Mouse (Mus musculus): ENCODE measurements around the gene 2310061I04Rik.

DNA sequence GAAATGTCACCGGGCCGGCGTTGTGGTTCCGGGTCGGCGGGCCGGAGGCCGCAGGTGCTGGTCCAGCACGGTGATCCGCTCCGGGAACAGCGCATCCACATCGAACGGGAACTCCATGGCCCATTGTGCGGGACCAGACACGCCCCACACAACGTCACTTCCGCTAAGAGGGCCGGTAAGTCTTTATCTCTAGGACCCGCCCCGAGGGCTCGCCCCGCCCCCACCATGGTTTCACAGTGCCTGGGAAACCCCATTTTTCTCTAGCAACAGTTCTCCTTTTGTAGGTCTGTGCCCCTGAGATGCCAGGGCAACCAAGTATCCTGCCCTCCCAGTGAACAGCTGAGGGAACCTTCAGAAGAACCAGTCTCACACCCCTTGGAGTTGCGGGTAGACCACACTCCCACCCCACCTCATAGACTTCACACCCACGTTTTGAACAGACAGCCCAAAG lies 12.7 kb upstream of the 2310061I04Rik start, which contains the start of gene Atat1:
- peak; percentile 59 for TF ChIP-seq CHD2 (IDR thresholded peaks at IDR 0.05; ENCODE audit: low read length)
- no peak for TF ChIP-seq TAL1 (IDR thresholded peaks at IDR 0.05; ENCODE audit: low read length)
- TF ChIP-seq BHLHE40 (IDR thresholded peaks at IDR 0.05; ENCODE audit: borderline replicate concordance, low read depth, low read length), result 0 out of 2 replicates have a peak, but pooled peaks have one; percentile 52
- TF ChIP-seq USF2 (IDR thresholded peaks at IDR 0.05; ENCODE audit: borderline replicate concordance in 1 of 2, insufficient read depth in 1 of 2, low read depth in 1 of 2, low read length in 2 of 2), result no peak
- peak; percentile 61 for TF ChIP-seq GATA1 (IDR thresholded peaks at IDR 0.05; ENCODE audit: low read depth, low read length)
- no peak for TF ChIP-seq CTCF (IDR thresholded peaks at IDR 0.05 in 2 of 3, conservative IDR thresholded peaks at IDR 0.05 in 1 of 3; ENCODE audit: control insufficient read depth in 1 of 3, insufficient read depth in 1 of 3, low read depth in 2 of 3, low read length in 3 of 3, poor library complexity in 1 of 3, severe bottlenecking in 1 of 3)
- TF ChIP-seq MXI1 (IDR thresholded peaks at IDR 0.05; ENCODE audit: low read depth, low read length), result peak; percentile 68
- peak; percentile 63 to 83; a peak in 3 of 4 replicates for TF ChIP-seq POLR2A (IDR thresholded peaks at IDR 0.05; ENCODE audit: control insufficient read depth in 1 of 2, insufficient read depth in 1 of 2, low read depth in 1 of 2, low read length in 2 of 2, poor library complexity in 1 of 2)
- no peak for TF ChIP-seq RCOR1 (IDR thresholded peaks at IDR 0.05; ENCODE audit: low read depth, low read length)
- TF ChIP-seq GABPA (IDR thresholded peaks at IDR 0.05; ENCODE audit: low read depth, low read length), result no peak
- no peak for TF ChIP-seq ZNF384 (IDR thresholded peaks at IDR 0.05; ENCODE audit: low read depth, low read length)
- TF ChIP-seq MAZ (IDR thresholded peaks at IDR 0.05; ENCODE audit: low read depth, low read length), result peak; percentile 76; the same call in 1 of the 2 replicates

All from MEL (cell line).